In genomic region chr17:88466591-88466990, GRCm38 (mm10) we compare ENCODE assay signal across 19 mouse cellular contexts. TPM values are rescaled to one million over a fixed set of nuclear protein-coding genes. Genes with fewer than 3 reads are reported as not detected.
DNase-seq lines count a peak whose midpoint lies in the region; ATAC-seq and TF ChIP-seq lines count a peak whose summit lies in the region.
"Had no signal": no experiment of that assay in that cellular context is flagged by ENCODE, and none has a peak within 500 bp of the region (broad histone marks: within the 10 kb centered on the region; RNA-seq: fewer than 3 reads in every experiment).

No protein-coding gene starts in this region.

- intact Hi-C loops in heart, postnatal 10 days (cut with DNase I), result no loop called here

- no peaks in the 10 kb centered on the region for H3K9me3 ChIP-seq in liver, postnatal 0 days (ENCODE audit: low read length)
- H3K9me3 ChIP-seq: heart, embryonic 15.5 days; midbrain, embryonic 15.5 days had no signal

- no peak overlapping the region for H3K9ac ChIP-seq in liver, postnatal 0 days (replicated peaks)
- H3K9ac ChIP-seq: forebrain, embryonic 13.5 days; heart, embryonic 15.5 days; midbrain, embryonic 15.5 days had no signal

- peak; percentile 64 for DNase-seq in heart, adult 11 months
- DNase-seq in heart, postnatal 10 days, result no peak
- peak; percentile 63 for DNase-seq in c-Kit-positive CD71-positive TER-119-positive erythroid progenitor cells, embryonic 14.5 days (ENCODE audit: low spot score)
- peak; percentile 65 for DNase-seq in liver
- no peak for DNase-seq in liver, postnatal 0 days
- no peak for DNase-seq in right cerebral cortex, adult 2 months (ENCODE audit: low spot score in 2 of 2)
- DNase-seq in lung, adult 18-20 months, result no peak
- no peak for DNase-seq in cerebellum, postnatal 14 days
- DNase-seq: adrenal gland, postnatal 25 days; cerebellum, adult 2 months; kidney, adult 8-10 months; kidney, postnatal 14 days had no signal

- H3K36me3 ChIP-seq in liver, postnatal 0 days (replicated peaks; ENCODE audit: insufficient read depth, low read length), result peaks cover 6% of the 10 kb centered on the region
- H3K36me3 ChIP-seq: midbrain, embryonic 15.5 days had no signal

- peak overlapping the region; percentile 50 for H3K4me2 ChIP-seq in liver, postnatal 0 days (ENCODE audit: low read depth, low read length)
- H3K4me2 ChIP-seq: forebrain, embryonic 13.5 days; heart, embryonic 15.5 days; midbrain, embryonic 15.5 days had no signal

- no peak for ATAC-seq in liver, postnatal 0 days
- ATAC-seq: forebrain, embryonic 13.5 days; lung, postnatal 0 days; midbrain, embryonic 15.5 days had no signal

- H3K4me3 ChIP-seq in liver, postnatal 0 days (ENCODE audit: low read depth, low read length), result no peak overlapping the region
- H3K4me3 ChIP-seq: forebrain, embryonic 13.5 days; heart, embryonic 15.5 days; hindbrain, embryonic 10.5 days; megakaryocyte, embryonic 14.5 days; midbrain, embryonic 15.5 days; myocyte had no signal

- H3K4me1 ChIP-seq in liver, postnatal 0 days (ENCODE audit: insufficient read depth), result peaks cover 26% of the 10 kb centered on the region
- H3K4me1 ChIP-seq: forebrain, embryonic 13.5 days; hindbrain, embryonic 10.5 days; midbrain, embryonic 15.5 days had no signal

- peak; percentile 66 for TF ChIP-seq EP300 in liver, postnatal 0 days (IDR thresholded peaks at IDR 0.05; ENCODE audit: low read depth)

- TF ChIP-seq CTCF in liver, postnatal 0 days (IDR thresholded peaks at IDR 0.05; ENCODE audit: low read depth), result no peak

- 31% methylated on average over 1 of the region's 1 CpGs for WGBS in liver, postnatal 0 days (ENCODE audit: insufficient replicate concordance)

- peak overlapping the region; percentile 55; the same call in 1 of the 2 replicates for H3K27ac ChIP-seq in liver, postnatal 0 days (ENCODE audit: low read depth)
- H3K27ac ChIP-seq: forebrain, embryonic 13.5 days; heart, embryonic 15.5 days; hindbrain, embryonic 10.5 days; midbrain, embryonic 15.5 days had no signal

- no peaks in the 10 kb centered on the region for H3K27me3 ChIP-seq in liver, postnatal 0 days (ENCODE audit: insufficient read depth, low read length)
- H3K27me3 ChIP-seq: forebrain, embryonic 13.5 days; heart, embryonic 15.5 days; megakaryocyte, embryonic 14.5 days; midbrain, embryonic 15.5 days had no signal

RNA-seq across cellular contexts. Expression of gene Foxn2, which starts 26.1 kb away (rescaled TPM):
- 10 to 100 TPM; 12.9 to 14.2 TPM for total RNA-seq in heart, postnatal 10 days (2021)
- 6.6 and 6.8 TPM in 2 replicates for polyA plus RNA-seq in liver, postnatal 0 days (2015; fragmentation: Nextera tagmentation; extraction: Ambion mirVana)

Comparison
In these comparisons a context has a peak if more than half of its experiments do, and no peak if none do; other contexts are left out.
1. DNase-seq: peak in heart, adult 11 months (single experiment), c-Kit-positive CD71-positive TER-119-positive erythroid progenitor cells, embryonic 14.5 days (single experiment) and liver (single experiment); none in heart, postnatal 10 days (0 of 2), liver, postnatal 0 days (single experiment), right cerebral cortex, adult 2 months (0 of 2), lung, adult 18-20 months (0 of 2) and cerebellum, postnatal 14 days (0 of 2).